Mouse (Mus musculus) regulatory T cell (primary cell): ENCODE measurements around the gene Gpr137.

Experiments used
- in situ Hi-C: fragments of 300-600 bp; cut with MboI, MseI; formaldehyde crosslinking; loops from one replicate; pipeline ENCODE4 v1.15.1; 2025; ENCODE audit warnings: high pct_unique_total_duplicates

The Gpr137 gene

DNA sequence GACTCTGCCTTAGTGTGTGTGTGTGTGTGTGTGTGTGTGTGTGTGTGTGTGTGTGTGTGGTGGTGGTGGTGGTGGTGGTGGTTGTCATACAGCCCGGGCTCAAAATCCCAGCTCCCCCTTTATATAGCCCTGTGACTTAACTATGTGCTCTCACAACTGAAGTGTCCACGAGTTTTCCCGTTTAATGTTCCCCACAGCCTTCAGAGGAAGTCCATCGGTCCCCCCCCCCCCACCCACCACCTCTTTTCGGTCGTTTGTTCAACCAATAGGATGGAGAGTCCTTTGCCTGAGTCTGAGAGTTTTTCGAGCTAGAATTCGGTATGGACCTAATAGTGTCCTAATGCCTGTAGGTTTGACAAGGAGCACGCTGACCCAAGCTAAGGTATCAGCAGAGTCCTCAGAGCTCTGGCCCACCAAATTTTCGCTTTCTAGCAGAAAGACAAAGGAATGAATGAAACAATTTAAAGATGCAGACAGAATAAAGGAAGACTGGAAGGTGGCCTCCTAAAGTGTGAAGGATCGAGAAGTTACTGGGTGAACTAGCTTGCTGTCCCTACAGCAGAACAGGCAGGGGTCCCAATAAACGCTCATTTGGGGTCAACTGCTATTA, 31.4 kb upstream of the Gpr137 start:
- in situ Hi-C loops = loop anchor here (10.0 kb wide), 1 partner anchor 899 kb away; the partner anchor contains the start of gene Vps51

DNA sequence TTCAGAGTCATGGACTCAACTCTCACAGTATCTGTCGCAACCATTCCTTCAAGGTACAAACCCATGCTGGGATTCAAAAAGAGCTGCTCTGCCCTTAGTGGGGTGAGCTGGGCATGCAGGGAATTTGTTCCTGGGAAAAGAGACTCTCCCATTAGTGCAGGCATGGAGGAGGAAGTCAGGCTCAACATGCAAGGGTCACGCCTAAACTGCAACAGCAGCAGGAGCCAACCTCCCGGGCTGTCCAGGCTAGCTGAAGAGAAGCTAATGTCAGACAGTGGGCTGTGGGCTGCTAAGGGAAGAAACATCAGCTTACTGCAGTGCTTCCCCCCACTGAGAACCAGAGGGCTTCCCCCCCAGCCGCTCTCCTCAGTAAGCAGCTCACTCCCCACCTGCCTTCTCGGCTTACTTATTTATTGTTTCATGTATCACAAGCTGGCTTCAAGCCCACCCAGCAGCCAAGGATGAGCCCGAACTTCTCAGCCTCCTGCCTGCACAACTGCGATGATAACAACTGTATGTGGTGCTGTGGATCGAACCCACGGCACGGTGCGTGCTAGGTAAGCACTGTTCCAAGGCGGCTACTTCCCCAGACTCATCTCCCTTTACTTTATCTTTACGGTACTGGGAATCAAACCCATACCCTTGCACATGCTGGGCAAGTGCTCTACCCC, 30.1 kb upstream of the Gpr137 start:
- in situ Hi-C loops = loop anchor here (10.0 kb wide), 1 partner anchor 898 kb away; the partner anchor contains the start of gene Vps51

DNA sequence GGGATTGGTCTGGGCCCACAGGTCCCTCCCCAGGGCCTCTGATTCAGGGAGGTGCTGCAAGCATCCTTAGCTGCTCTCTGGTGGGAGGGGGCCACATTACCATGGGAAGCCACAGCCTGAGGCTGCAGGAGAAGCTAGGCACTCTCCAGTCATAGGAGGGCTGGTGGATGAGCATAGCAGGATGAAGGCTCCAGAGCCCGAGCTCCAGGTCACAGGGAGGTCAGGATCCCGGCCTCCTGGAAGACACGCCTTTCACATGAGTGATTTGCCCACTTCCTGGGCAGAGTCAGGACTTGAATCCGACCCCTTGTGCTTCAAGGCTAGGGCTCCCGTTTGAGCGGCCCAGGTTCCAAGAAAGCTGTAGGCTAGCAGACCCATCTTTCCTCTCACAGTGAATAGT, 29.4 kb upstream of the Gpr137 start:
- in situ Hi-C loops = loop anchor here (10.0 kb wide), 1 partner anchor 897 kb away; the partner anchor contains the start of gene Vps51

DNA sequence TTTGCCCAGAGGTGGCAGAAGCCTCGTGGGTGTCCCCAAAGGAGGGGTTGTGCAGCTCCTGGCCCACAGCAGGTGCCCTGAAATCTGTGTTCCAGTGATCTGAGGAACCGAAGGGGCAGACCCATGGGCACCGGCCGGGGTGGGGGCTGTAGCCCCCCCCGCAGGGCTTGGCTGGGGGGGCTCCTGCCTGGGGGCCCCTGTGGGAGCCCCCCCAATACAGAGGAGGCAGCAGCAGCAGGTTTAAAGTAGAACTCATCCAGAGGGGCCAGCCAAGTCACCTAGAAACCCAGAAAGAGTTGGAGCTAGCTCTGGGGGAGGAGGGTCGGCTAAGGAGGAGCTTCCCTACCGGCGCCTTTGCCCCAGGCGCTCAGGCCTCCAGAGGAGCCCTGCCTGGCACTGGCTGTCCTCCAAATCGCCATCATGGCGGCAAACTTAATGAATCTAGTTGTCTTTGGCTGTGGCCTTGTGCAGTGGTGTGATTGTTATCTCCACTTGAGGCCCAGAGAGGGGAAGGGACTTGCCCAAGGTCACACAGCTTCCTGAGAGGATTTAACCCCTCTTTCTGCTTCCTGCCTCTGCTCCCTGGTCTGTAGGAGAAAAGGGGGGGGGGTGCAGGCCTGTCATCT, 28.3 kb upstream of the Gpr137 start:
- in situ Hi-C loops = loop anchor here (10.0 kb wide), 1 partner anchor 896 kb away; the partner anchor contains the start of gene Vps51

DNA sequence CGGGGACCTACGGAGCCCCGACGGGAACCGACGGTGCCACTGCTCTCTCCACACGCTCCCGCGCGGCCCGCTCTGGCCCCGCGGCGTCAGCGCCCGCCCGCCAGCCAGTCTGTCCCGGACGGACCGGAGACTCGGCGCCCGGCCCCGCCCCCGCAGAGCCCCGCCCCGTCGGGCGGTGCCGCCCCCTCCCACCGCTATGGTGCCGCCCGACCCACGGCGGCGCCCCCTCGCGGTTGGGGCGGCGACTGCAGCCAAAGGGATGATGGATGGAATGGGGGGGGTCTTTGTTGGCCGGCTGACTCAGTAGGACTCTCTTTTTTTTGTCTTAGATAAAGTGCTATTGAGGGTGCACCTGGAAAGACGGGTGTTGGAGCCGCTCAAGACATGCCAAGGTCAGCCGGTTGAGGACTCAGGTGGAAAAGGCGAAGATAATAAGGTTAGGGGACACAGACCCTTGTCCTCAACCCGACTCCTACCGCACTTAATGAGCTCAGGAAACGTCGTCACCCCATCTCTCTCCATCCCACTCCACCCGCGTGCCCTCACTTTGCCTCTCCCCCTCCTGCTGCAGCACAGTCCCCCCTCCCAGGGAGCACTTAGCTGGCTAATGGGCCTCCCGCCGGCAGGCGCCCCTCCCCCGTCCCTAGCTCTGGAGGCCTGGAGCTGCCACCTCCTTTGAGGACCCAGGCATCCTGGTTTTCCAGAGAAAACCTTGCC, 27.5 kb upstream of the Gpr137 start:
- in situ Hi-C loops = loop anchor here (10.0 kb wide), 1 partner anchor 895 kb away; the partner anchor contains the start of gene Vps51

DNA sequence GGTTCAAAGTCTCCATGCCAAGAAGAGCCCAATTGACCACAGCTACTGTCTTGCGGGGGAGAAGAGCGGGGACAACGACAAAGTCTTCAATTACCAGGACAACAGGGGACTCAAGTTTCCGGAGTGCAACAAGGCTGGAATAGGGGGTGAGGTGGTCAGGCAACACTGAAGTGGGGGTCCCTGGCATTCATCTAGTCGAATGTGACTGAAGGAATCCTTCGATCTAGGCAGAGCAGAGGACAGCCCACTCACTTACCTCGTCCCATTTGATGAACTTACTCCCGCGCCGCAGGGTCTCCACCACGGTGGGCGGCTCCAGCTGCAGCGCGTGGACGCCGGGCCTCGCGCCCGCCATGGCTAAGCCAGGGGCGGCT, 27.0 kb upstream of the Gpr137 start:
- in situ Hi-C loops = no loop called here

DNA sequence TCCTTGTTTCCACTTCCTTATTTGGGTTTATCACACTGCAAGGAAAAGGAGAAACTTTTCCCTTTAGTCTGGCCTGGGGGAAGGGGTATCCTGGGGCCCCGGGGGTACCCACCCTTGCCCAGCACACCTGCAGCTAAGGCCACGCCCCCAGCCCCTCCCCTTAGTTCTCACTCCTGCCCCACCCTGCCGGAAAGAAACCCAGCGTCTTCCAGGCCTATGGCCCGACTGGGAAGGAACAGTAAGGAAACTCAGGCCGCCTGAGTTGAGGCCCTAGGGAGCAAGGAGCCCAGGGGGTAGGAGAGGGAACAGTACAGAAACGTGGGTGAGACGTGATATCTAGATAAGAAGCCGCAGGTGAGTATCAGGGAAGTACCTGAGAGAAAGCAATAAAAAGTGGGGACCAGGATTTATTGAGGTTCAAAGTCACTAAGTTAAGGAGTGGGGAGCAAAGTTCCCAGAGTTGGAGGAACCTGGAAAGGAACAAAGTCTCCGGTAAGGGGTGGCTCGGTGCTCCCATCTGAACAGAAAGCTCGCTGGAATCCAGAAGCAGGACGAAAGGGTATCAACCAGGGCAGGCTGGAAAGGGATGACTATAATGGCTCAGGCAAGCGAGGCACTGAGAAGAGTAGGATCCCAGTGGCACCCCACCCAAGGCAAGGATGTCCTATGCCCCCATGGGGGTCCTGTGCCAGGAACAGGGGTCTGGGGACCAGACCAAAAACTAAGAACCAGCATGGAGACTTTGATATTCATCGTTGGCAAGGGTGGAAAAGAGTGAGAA, 26.4 kb upstream of the Gpr137 start:
- in situ Hi-C loops = no loop called here

DNA sequence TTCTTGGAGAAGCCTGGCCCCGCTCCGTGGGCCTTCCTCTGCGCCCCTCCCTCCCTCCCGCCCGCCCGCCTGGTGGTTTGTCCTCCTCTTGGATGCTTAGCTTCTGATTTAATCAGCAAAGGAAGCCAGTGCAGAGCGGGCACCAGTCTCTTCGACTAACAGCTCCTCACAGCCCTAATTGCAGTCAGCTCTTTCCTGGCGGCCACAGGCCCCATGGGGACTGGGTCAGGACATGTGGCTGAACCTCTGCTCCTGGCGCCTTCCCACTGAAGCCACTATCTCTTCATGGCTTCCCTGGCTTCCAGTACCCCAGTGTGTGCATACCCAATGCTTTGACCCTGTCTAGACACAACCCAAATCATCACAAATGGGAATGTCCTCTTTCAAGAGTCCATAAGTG, 14.2 kb upstream of the Gpr137 start:
- in situ Hi-C loops = loop anchor here (10.0 kb wide), 1 partner anchor 1312 kb away; no protein-coding TSS in a partner anchor

DNA sequence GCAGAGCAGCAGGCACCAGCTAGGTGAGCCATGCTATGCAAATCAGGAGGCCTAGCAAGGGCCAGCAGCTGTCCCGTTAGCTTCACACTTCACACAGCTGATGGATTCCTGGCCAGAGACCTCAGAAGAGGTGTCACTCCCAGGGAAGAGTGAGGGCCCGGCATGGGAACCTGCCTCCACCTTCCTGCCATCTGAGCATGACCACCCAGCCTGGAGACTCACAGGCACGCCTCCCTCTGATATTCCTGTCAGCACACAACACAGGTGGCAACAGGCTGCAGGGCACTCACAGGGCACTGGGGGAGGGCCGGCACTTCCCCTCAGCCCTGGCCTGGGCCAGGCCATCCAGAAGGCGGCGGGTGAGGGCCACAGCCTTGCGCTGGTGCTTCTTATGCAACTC, 13.1 kb upstream of the Gpr137 start:
- in situ Hi-C loops = loop anchor here (10.0 kb wide), 1 partner anchor 1311 kb away; no protein-coding TSS in a partner anchor

DNA sequence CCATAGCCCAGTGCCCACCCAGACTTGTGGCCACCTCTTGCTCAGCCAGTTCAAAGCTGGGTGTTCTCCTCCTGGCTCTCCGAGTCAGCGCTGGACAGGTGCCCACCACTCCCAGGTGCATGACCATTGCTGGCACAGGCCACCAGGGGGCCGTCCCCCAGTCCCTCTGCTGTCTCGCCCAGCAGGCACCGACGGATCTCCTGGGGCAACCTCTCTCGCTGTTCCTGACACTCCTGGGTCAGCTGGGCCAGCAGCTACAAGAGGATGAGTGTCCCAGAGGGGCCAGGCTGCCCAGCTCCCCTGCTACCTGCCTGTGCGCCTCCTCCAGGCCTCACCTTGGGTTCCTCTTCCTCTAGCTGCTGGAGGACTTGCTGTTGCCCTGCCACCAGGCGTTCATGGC, 11.8 kb upstream of the Gpr137 start:
- in situ Hi-C loops = loop anchor here (10.0 kb wide), 1 partner anchor 1309 kb away; no protein-coding TSS in a partner anchor

DNA sequence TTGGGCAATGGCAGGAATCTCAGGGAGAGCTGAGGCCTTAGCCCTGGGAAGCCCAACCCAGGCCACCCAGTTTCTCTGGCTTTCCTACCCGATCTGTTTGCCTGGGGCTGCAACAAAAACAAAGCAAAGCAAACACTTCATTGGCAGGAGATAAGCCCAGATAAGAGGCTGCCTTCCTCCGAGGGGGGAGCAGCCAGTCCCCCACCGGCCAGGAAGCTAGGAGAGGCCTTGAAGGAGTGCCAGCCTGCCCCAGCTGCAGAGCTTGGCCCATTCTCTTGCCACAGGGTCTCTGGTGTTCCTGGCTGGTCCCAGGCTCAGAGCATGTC, 10.4 kb upstream of the Gpr137 start:
- in situ Hi-C loops = loop anchor here (10.0 kb wide), 1 partner anchor 1308 kb away; no protein-coding TSS in a partner anchor

DNA sequence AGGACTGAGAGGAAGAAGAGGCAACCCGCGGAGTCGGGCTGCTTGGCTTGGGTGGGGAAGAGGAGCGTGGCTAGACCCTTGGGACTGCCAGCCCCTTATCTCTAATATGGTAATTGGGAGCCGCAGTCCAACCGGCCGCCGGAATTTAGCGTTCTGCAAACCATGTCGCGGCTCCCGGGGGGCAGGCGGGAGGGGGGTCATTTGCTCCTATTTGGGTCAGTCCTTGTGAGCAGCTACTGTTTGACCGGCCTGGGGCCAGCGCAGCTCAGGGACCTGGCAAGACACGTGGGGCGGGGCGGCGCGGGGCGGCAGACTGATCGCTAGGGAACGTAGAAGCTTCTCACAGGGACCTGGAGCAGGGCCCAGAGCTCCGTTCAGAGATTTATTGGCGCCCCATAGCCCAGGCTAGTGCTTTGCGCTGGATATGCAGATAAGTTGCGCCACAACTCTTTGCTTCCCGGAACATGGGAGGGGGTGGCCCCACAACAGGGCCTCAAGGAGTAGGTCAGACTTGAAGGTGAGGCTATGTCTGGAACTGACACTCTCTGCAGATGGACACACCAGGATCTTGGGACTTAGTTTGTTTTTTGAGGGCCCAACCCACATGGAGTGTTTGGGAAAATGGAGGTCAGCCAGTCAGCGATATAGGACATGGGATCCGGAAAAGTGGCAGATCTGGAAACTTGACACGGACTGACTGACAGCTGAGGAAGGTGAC, 9.9 kb upstream of the Gpr137 start:
- in situ Hi-C loops = loop anchor here (10.0 kb wide), 1 partner anchor 1307 kb away; no protein-coding TSS in a partner anchor

DNA sequence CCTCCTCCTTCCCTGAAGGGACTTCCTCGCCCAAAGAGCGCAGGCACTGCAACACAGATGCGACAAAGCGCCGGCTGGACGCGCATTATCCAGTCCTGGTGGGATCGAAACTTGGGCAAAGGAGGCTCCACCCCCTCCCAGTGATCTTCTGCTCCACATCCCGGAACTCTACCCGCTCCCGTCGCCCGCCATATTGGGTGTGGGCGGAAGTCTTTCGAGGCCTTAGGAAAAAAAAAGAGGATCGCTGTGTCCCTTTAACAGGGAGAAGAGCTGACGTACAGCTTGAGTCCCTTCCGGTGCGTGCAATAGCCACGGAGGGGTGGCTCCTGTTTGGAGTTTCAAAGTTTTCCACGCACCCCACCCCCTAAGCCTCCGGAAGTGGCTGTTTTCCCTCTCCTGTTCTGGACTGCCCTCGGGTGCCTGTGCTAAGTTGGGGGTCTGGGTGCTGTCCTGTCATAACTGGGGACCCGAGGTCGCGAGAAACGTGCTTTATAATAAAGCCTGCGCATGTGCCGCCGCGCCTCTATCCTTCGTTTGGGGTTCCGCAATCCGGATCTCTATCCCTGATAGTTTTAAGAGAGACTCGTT, 9.2 kb upstream of the Gpr137 start:
- in situ Hi-C loops = loop anchor here (10.0 kb wide), 1 partner anchor 1307 kb away; no protein-coding TSS in a partner anchor

DNA sequence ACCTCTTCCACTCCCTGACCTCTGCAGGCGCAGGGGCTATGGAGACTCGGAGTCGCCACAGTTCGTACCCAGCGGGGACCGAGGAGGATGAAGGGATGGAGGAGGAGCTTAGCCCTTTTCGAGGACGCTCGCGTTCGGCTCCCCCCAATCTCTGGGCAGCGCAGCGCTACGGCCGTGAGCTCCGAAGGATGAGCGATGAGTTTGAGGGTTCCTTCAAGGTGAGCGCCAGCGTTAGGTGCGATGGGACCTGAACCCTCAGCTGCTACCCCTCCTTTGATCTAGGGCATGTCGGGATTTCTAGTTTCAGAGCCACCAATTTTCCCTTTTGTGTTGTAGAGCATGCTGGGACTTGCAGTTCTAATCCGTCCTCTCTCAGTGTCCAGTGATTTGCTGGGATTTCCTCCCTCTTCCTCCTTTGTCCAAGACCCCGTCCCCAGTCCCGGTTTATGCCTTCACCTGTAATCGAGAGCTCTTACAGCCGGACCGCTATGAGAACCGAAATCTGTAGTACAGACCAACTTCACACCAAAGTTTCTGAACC, 8.4 kb upstream of the Gpr137 start:
- in situ Hi-C loops = loop anchor here (10.0 kb wide), 1 partner anchor 1306 kb away; no protein-coding TSS in a partner anchor

DNA sequence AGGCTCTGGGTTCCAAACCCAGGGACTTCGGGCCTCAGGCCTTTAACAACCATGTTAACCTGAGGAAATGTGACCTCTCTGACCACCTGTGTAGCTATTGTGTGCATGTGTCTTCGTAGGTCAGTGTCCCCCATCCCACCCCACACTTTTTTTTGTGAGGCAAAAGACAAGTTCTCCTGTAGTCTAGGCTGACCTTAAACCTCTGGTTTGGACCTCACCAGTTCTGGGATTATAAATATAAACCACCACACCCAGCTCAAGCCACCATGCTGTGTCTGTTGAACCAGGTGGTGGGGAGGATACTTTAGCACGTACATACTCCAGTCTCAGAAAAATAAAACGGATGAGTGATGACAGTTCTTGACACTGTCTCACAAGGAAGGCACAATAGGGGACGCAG, 7.7 kb upstream of the Gpr137 start:
- in situ Hi-C loops = loop anchor here (10.0 kb wide), 1 partner anchor 1305 kb away; no protein-coding TSS in a partner anchor

DNA sequence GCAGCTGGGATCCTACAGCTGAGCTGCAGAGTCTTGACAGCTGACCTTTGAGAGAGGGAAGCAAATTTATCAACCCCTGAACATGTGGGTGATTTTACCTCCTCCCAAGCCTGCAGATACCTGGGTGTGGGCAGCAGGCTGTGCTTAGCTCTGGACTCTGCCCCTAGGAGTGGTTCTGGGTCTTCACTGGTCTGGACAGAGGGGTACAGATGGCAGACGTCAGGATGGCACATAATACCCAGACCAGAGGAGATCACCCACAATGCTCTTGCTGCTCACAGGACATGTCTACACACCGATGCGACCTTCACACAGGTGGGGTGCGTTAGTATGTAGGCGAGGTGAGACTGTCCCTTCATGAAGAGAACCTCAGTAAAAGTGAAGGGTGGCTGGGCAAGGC, 7.3 kb upstream of the Gpr137 start:
- in situ Hi-C loops = no loop called here

DNA sequence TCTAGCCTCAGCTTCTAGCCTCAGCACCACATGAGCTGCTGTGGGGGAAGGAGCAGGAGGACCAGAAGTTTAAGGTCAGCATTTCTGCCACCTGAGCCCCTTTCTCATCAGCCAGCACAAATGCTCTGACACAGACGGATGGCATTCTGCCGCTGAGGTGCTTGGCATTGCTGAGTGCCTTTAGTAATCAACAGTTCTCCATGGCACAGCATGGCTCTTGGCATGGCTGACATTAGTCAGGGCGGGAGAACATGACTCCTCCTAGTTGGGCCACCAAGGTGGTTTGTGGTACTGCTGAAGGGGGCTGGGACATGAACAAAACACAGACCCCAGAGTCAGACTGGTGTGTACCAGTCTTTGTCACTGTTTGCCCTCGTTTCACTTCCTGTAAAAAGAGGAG, 5.9 kb upstream of the Gpr137 start:
- in situ Hi-C loops = no loop called here

DNA sequence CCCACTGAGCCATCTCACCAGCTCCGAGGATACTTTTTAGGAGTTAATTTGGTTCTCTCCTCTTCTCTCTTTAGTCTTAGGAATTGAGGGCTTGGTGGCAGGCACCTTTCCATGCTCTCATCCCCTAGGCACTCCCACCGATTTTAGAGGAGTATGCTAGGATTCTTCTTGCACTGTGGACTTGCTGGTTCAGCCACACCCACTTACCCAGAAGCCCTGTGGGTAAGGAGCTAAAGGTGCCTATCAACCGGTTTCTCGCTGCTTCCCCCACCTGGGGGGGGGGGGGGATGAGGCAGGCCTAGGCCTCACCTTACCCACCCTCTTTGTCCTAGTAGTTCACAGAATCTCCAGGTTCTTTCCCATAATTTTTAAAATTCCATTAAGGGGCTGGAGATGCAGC, 5.5 kb upstream of the Gpr137 start:
- in situ Hi-C loops = no loop called here

DNA sequence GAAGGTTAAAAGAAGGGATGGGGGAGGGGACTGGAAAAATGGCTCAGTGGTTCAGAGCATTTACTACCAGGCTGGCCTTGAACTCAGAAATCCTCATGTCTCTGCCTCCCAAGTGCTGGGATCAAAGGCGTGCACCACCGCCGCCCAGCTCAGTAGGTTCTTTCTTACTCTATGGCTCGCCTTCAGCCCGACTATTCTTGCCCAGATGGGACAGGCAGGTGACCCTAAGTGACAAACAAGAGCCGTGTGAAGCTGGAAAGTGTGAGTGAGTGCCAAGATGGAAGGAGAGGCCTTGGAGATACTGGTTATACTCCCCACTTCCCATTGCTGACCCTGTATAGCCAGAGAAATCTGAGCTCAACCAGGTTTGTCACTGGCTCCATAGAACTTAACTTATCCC, 1.4 kb upstream of the Gpr137 start:
- in situ Hi-C loops = no loop called here

DNA sequence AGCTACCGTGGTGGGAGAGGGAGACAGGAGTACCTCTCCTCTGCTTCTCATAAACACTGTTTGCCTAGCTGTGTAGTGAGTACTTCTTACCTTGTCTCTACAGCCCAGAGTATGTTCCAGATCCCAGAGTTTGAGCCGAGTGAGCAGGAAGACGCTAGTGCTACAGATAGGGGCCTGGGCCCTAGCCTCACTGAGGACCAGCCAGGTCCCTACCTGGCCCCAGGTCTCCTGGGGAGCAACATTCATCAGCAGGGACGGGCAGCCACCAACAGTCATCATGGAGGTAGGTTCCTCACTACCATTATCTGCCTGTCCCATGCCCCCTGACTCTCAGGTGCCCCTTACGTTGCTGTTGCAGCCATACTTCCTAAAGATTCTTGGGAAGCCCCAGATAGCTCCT, 484 bp upstream of the Gpr137 start:
- in situ Hi-C loops = no loop called here
